Mouse (Mus musculus): ENCODE measurements around the gene F2r.

GRCm38 (mm10) chr13:95626696-95627095 lies 8.4 kb upstream of the F2r start:
- no peak for TF ChIP-seq CTCF (conservative IDR thresholded peaks at IDR 0.05; ENCODE audit: insufficient read depth, insufficient read length, low read depth, low read length)
- no peak for TF ChIP-seq POLR2A (IDR thresholded peaks at IDR 0.05; ENCODE audit: low read depth, low read length)

Measured in kidney, adult 2 months (tissue).